Mouse (Mus musculus) activated CD4-positive, CD25-positive, alpha-beta regulatory T cell, adult 4 months (primary cell): ENCODE data around the gene Olfr342. TPM values are rescaled to one million over a fixed set of nuclear protein-coding genes. Genes with fewer than 3 reads are reported as not detected.

Experiments used
- ATAC-seq: one replicate; pipeline ENCODE4 v1.8.0; 2017
- polyA plus RNA-seq, 2 experiments: library from polyadenylated mRNA; unstranded; fragments of 100-300 nt; shearing (Covaris generic); gene quantifications; one replicate each; pipeline ENCODE4 v1.2.1; 2017

Gene Olfr342
- polyA plus RNA-seq, result not detected

GRCm38 (mm10) chr2:36524698-36525097 lies at the start of gene Olfr342:
Gene Olfr342 (plus strand): TSS chr2:36524998.
- no peak for ATAC-seq

- ATAC-seq, result no peak
These were observed 42.4 kb upstream of the Olfr342 start, which contains the start of gene Olfr341 for GRCm38 (mm10) chr2:36482368-36482767. Gene Olfr341 (minus strand): TSS chr2:36482468.

GRCm38 (mm10) chr2:36565156-36565555 lies 40.4 kb downstream of the Olfr342 start:
- ATAC-seq, result no peak

GRCm38 (mm10) chr2:36566362-36566761 lies 41.6 kb downstream of the Olfr342 start, which contains the start of gene Olfr344:
Gene Olfr344 (plus strand): TSS chr2:36566662.
- ATAC-seq, result no peak

- no peak for ATAC-seq
These were observed 42.2 kb downstream of the Olfr342 start for GRCm38 (mm10) chr2:36567022-36567421.

GRCm38 (mm10) chr2:36567845-36568244 lies 43.0 kb downstream of the Olfr342 start:
- no peak for ATAC-seq

Other genes starting within 250 kb of the Olfr342 start
- under 1 TPM in 1 of 2 experiments, not detected in 1; 0.08 TPM for gene Olfr338, start 151.5 kb upstream of the Olfr342 start, polyA plus RNA-seq
- not detected for gene Olfr339, start 106.1 kb upstream of the Olfr342 start, polyA plus RNA-seq
- gene Olfr340, start 72.4 kb upstream of the Olfr342 start, polyA plus RNA-seq, result not detected
- gene Olfr341, start 42.5 kb upstream of the Olfr342 start, polyA plus RNA-seq, result under 1 TPM in 1 of 2 experiments, not detected in 1; 0.07 TPM
- gene Olfr344, start 41.7 kb downstream of the Olfr342 start, polyA plus RNA-seq, result not detected
- gene Olfr345, start 115.0 kb downstream of the Olfr342 start, polyA plus RNA-seq, result not detected
- gene Olfr346, start 160.8 kb downstream of the Olfr342 start, polyA plus RNA-seq, result under 1 TPM in 1 of 2 experiments, not detected in 1; 0.29 TPM
- not detected for gene Olfr347, start 206.9 kb downstream of the Olfr342 start, polyA plus RNA-seq